Mouse (Mus musculus): Measurements from ENCODE around the gene Pxn. TPM values are rescaled to one million over a fixed set of nuclear protein-coding genes. Genes with fewer than 3 reads are reported as not detected.
A peak's percentile ranks its signal among the peaks of the same experiment; 100 is the strongest.

The Pxn gene
- polyA plus RNA-seq (2014; fragmentation: Nextera tagmentation; extraction: Ambion mirVana) = 7.3 and 7.7 TPM in 2 replicates

DNA sequence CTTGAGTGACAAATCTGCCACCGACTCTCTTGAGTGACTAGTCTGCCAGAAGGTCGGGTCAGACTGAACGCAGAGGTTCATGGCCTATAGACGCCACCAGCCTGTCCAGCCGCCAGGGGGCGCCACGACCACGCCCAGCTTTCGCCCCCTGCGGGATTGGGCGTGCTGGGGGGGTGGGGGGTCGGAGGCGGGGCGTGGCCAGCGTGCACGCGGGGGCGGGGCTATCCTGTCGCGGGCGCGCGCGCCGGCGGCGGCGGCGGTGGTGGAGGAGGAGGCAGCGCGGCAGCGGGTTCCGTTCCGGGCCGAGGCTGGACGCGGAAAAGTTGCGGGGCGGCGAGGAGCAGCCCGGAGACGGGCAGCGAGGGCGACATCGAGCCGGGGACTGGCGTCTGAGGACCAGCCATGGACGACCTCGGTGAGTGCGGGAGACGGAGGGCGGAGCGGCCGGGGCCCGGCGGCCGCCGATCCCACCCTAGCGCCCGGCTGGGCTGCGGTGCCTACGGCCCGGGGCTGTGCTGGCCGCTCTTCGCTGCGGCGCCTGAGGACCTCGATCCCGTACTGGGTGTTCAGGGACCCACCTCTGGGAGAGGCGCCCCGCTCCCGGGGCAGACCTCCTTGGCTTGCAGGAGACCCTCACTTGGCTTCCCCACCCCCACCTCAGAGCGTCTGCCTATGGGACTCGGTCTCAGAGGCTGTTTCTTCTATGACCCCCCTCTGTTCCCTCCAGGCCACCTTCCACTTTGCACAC lies at the start of gene Pxn:
Gene Pxn (plus strand): TSS at position 223 of the 748 bp plus-strand sequence.
- peaks cover 26% of the 10 kb centered on the region for H3K4me1 ChIP-seq (ENCODE audit: control insufficient read depth, insufficient read depth, low read length)
- under 1% methylated on average over 57 of the region's 74 CpGs for WGBS
- no peaks in the 10 kb centered on the region for H3K27me3 ChIP-seq (ENCODE audit: control insufficient read depth, insufficient read depth, low read length)
- DNase-seq (ENCODE audit: low spot score, missing footprints) (peak; percentile 100), ATAC-seq (ENCODE audit: low FRiP score) (peak; percentile 89)
- peak within 1 kb of the TSS; percentile 87 for H3K4me2 ChIP-seq
- peak within 1 kb of the TSS; percentile 91 for H3K9ac ChIP-seq (ENCODE audit: low read length)
- peak within 1 kb of the TSS; percentile 9; the same call in 1 of the 2 replicates for H3K27ac ChIP-seq (ENCODE audit: low read depth, low read length)
- no peaks in the 10 kb centered on the region for H3K9me3 ChIP-seq (ENCODE audit: control insufficient read depth, low read length)
- no peaks in the 10 kb centered on the region for H3K36me3 ChIP-seq (ENCODE audit: control insufficient read depth, insufficient read depth, low read length)
- H3K4me3 ChIP-seq (ENCODE audit: low read depth, low read length) = peak within 1 kb of the TSS; percentile 82

DNA sequence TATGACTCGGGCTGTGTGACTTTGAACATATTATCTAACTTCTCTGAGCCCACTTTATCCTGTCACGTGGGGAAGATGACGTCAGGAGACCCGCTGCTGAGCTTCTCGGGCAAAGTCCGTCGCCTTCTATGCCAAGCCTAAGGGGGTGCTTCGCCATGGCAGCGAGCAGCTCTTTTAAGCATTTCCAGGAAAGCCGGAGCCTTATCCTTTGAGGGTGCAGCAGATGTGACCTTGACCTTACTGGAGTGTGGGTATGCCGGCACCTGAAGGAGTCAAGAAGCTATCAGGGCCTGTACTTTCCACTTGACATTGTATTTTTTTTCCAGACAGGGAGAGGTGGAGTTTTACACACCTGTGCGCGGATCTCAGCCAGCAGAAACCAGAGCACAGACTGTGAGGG lies 47.6 kb upstream of the Pxn start:
- Histone ChIP-seq H3K9me3 (ENCODE audit: control insufficient read depth, low read length) (no peaks in the 10 kb centered on the region), H3K4me2 (no peak overlapping the region), H3K36me3 (ENCODE audit: control insufficient read depth, insufficient read depth, low read length) (peaks cover 4% of the 10 kb centered on the region; the same call in 1 of the 2 replicates), H3K4me1 (ENCODE audit: control insufficient read depth, insufficient read depth, low read length) (no peaks in the 10 kb centered on the region), H3K4me3 (ENCODE audit: low read depth, low read length) (no peak overlapping the region), H3K27ac (ENCODE audit: low read depth, low read length) (no peak overlapping the region), H3K9ac (ENCODE audit: low read length) (no peak overlapping the region), H3K27me3 (ENCODE audit: control insufficient read depth, insufficient read depth, low read length) (no peaks in the 10 kb centered on the region)
- 68% methylated on average over 13 of the region's 13 CpGs for WGBS
- ATAC-seq (ENCODE audit: low FRiP score) = no peak
- no peak for DNase-seq (ENCODE audit: low spot score, missing footprints)

DNA sequence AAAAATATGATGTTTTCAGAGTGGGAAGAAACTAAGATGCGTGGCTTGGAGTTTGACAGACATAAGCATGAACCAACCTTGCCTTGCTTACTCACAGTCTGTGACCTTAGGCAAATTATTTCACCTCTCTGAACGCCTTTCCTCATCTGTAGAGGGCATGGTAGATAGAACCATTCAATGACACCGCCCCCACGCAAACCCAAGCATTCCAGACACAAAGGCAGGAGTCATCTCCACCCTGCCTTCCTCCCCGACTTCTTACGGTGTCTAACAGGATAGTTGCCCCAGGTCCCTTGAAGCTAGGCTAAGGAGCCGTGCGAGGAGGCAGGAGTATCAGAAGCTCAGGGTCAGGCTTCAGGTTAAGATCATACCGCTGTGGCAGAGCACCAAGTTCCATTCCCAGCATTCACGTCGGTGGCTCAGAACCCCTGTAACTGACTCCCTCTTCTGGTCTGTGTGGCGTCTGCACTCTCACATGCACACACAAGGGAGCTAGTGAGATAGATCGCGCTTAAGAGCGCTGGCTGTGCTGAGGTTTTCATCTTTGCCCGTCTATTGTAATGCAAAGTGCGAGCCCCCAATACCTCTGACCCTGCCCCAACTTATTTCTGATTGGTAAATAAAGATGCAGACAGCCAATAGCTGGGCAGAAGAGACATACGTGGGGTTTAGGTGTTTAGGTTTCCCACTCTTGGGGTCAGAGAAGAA lies 41.9 kb upstream of the Pxn start:
- no peaks in the 10 kb centered on the region for H3K27me3 ChIP-seq (ENCODE audit: control insufficient read depth, insufficient read depth, low read length)
- H3K9me3 ChIP-seq (ENCODE audit: control insufficient read depth, low read length) = no peaks in the 10 kb centered on the region
- no peak for DNase-seq (ENCODE audit: low spot score, missing footprints)
- H3K27ac ChIP-seq (ENCODE audit: low read depth, low read length) = no peak overlapping the region
- H3K9ac ChIP-seq (ENCODE audit: low read length) = no peak overlapping the region
- no peak overlapping the region for H3K4me2 ChIP-seq
- no peaks in the 10 kb centered on the region for H3K36me3 ChIP-seq (ENCODE audit: control insufficient read depth, insufficient read depth, low read length)
- WGBS = 81% methylated on average over 18 of the region's 18 CpGs
- H3K4me1 ChIP-seq (ENCODE audit: control insufficient read depth, insufficient read depth, low read length) = no peaks in the 10 kb centered on the region
- no peak for ATAC-seq (ENCODE audit: low FRiP score)
- no peak overlapping the region for H3K4me3 ChIP-seq (ENCODE audit: low read depth, low read length)

DNA sequence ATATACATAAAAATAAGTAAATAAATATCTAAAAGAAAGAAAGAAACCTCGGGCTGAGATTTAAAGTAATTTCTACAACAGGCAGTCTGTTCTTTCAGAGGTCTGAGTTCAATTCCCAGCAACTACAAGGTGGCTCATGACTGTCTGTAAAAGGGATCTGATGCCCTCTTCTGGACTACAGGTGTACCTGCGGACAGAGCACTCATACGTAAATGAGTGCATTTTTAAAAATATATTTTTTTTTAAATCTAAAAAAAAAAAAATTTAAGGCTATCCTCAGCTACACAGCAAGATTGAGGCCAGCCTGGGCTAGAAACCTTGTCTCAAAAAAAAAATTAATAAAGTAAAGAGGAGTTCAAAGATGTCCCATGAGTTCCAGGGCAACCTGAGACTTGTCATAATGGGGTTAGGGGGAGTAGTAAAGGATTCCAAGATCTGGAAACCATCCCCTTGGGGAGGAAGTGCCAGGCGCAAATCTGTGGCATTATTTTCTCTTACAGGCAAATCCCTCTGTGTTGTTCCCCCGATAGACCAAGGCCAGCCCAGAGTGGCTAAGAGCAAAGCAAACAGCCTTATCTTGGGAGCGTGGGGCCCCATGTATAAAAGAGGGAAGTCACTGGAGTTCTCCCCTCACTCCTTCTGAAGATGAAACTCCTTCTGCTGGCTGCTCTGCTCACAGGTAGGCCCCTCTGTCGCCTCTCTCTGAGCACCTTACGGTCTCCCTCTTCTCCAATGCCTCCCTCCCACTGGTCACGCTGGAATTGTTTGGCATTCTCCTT lies 40.6 kb upstream of the Pxn start, which contains the start of gene Pla2g1b:
Gene Pla2g1b (plus strand): TSS at position 621 of the 779 bp plus-strand sequence.
- WGBS = 48% methylated on average over 9 of the region's 9 CpGs

DNA sequence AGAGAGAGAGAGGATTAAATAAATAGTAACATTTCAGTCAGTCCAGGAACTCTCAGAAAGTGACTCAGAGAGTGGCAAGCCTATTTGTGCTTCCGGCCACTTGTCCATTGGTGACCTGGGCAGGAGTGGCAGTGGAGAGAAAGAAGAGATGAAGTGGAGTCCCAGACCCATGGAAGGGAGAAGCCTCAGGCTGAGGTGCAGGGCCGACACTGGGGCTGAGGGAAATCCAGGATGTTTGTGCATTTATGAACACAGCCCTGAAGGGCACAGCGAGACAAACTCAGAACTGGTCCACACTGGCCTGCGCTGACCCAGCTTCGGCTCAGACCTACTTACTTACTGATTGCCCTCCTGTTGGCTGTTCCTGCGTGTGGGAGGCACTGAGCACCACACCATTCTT lies 36.7 kb upstream of the Pxn start:
- no peak overlapping the region for H3K4me3 ChIP-seq (ENCODE audit: low read depth, low read length)
- H3K27me3 ChIP-seq (ENCODE audit: control insufficient read depth, insufficient read depth, low read length) = no peaks in the 10 kb centered on the region
- H3K9ac ChIP-seq (ENCODE audit: low read length) = no peak overlapping the region
- H3K4me1 ChIP-seq (ENCODE audit: control insufficient read depth, insufficient read depth, low read length) = no peaks in the 10 kb centered on the region
- H3K36me3 ChIP-seq (ENCODE audit: control insufficient read depth, insufficient read depth, low read length) = no peaks in the 10 kb centered on the region
- DNase-seq (ENCODE audit: low spot score, missing footprints) = no peak
- no peaks in the 10 kb centered on the region for H3K9me3 ChIP-seq (ENCODE audit: control insufficient read depth, low read length)
- ATAC-seq (ENCODE audit: low FRiP score) = no peak
- 74% methylated on average over 6 of the region's 6 CpGs for WGBS
- no peak overlapping the region for H3K27ac ChIP-seq (ENCODE audit: low read depth, low read length)
- no peak overlapping the region for H3K4me2 ChIP-seq

More for the DNA sequence above, 40.6 kb upstream of the Pxn start, which contains the start of gene Pla2g1b:
- no peak for ATAC-seq (ENCODE audit: low FRiP score)
- no peak within 1 kb of the TSS for H3K4me2 ChIP-seq
- H3K36me3 ChIP-seq (ENCODE audit: control insufficient read depth, insufficient read depth, low read length) = no peaks in the 10 kb centered on the region
- no peak within 1 kb of the TSS for H3K27ac ChIP-seq (ENCODE audit: low read depth, low read length)
- no peaks in the 10 kb centered on the region for H3K9me3 ChIP-seq (ENCODE audit: control insufficient read depth, low read length)
- H3K9ac ChIP-seq (ENCODE audit: low read length) = no peak within 1 kb of the TSS
- no peaks in the 10 kb centered on the region for H3K27me3 ChIP-seq (ENCODE audit: control insufficient read depth, insufficient read depth, low read length)
- H3K4me3 ChIP-seq (ENCODE audit: low read depth, low read length) = no peak within 1 kb of the TSS
- no peaks in the 10 kb centered on the region for H3K4me1 ChIP-seq (ENCODE audit: control insufficient read depth, insufficient read depth, low read length)
- no peak for DNase-seq (ENCODE audit: low spot score, missing footprints)

DNA sequence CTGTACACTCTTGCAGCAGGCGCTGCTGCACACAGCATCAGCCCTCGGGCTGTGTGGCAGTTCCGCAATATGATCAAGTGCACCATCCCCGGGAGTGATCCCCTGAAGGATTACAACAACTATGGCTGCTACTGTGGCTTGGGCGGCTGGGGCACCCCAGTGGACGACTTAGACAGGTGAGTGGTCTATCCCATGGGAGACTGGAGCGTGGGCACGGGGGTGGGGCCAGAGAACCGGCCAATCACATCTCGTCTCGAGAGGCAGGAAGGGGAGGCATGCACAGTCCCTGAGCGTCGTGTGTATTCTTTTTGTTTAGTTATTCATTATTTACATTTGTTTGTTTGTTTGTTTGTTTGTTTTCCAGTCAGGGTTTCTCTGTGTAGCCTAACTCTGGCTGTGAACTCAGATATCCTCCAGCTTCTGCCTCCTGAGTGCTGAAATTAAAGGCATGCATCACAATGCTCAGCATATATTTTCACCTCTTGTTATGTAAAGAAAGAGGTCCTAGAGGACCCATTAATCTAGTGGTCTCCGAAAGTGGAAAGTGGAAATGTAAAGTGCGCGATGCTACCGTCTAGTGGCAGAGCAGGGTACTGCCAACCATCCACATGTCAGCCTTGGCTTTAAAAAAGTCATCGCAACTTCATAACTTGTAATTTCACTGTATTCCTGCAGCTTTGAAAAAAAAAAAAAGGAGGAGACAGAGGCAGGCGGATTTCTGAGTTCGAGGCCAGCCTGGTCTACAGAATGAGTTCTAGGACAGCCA lies 35.5 kb upstream of the Pxn start:
- H3K27ac ChIP-seq (ENCODE audit: low read depth, low read length) = no peak overlapping the region
- no peak overlapping the region for H3K4me3 ChIP-seq (ENCODE audit: low read depth, low read length)
- no peak overlapping the region for H3K4me2 ChIP-seq
- H3K27me3 ChIP-seq (ENCODE audit: control insufficient read depth, insufficient read depth, low read length) = no peaks in the 10 kb centered on the region
- peaks cover 5% of the 10 kb centered on the region for H3K4me1 ChIP-seq (ENCODE audit: control insufficient read depth, insufficient read depth, low read length)
- H3K9ac ChIP-seq (ENCODE audit: low read length) = no peak overlapping the region
- no peaks in the 10 kb centered on the region for H3K36me3 ChIP-seq (ENCODE audit: control insufficient read depth, insufficient read depth, low read length)
- ATAC-seq (ENCODE audit: low FRiP score) = no peak
- 34% methylated on average over 20 of the region's 20 CpGs for WGBS
- no peaks in the 10 kb centered on the region for H3K9me3 ChIP-seq (ENCODE audit: control insufficient read depth, low read length)
- DNase-seq (ENCODE audit: low spot score, missing footprints) = peak; percentile 96

DNA sequence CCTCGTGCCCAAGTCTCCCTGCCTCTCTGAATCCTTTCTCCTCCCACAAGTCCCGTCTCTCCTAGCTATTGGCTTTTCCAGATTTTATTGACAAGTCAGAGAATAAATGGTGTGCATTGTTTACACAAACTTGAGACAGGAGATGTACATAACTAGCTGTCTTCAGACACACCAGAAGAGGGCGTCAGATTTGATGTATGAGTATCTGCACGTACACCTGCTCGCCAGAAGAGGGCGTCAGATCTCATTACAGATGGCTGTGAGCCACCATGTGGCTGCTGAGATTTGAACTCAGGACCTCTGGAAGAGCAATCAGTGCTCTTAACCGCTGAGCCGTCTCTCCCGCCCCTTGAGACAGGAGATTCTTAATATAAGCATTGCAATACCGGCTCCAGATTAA lies 33.3 kb upstream of the Pxn start:
- Histone ChIP-seq H3K9ac (ENCODE audit: low read length) (no peak overlapping the region), H3K4me1 (ENCODE audit: control insufficient read depth, insufficient read depth, low read length) (peaks cover 5% of the 10 kb centered on the region), H3K9me3 (ENCODE audit: control insufficient read depth, low read length) (no peaks in the 10 kb centered on the region), H3K27me3 (ENCODE audit: control insufficient read depth, insufficient read depth, low read length) (no peaks in the 10 kb centered on the region), H3K4me2 (no peak overlapping the region), H3K4me3 (ENCODE audit: low read depth, low read length) (no peak overlapping the region), H3K36me3 (ENCODE audit: control insufficient read depth, insufficient read depth, low read length) (no peaks in the 10 kb centered on the region), H3K27ac (ENCODE audit: low read depth, low read length) (no peak overlapping the region)
- DNase-seq (ENCODE audit: low spot score, missing footprints) (no peak), ATAC-seq (ENCODE audit: low FRiP score) (no peak)
- 78% methylated on average over 10 of the region's 10 CpGs for WGBS

DNA sequence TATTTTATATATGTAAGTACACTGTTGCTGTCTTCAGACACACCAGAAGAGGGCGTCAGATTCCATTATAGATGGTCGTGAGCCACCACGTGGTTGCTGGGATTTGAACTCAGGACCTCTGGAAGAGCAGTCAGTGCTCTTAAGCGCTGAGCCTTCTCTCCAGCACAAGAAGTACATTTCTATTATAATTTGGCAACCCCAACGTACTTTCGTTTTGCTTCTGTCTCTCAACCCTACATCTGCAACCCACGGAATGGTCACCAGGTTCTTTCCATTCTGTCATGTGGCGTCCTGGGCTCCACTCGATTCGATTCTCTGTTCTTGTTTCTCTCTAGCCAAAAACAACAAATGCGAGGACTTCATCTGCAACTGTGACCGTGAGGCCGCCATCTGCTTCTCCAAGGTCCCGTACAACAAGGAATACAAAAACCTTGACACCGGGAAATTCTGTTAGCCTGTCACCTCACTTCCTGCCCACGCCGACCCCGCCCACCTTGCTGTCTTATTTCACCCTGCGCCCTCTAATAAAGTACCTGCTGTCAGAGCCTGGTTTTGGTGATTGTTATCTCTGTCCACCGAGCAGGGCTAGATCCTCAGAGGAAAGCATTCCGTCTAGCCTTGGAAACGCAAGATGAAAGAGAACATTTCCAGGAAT lies 32.2 kb upstream of the Pxn start:
- DNase-seq (ENCODE audit: low spot score, missing footprints) (no peak), ATAC-seq (ENCODE audit: low FRiP score) (no peak)
- H3K4me2 ChIP-seq = no peak overlapping the region
- H3K9ac ChIP-seq (ENCODE audit: low read length) = no peak overlapping the region
- no peak overlapping the region for H3K4me3 ChIP-seq (ENCODE audit: low read depth, low read length)
- H3K27ac ChIP-seq (ENCODE audit: low read depth, low read length) = no peak overlapping the region
- 79% methylated on average over 22 of the region's 22 CpGs for WGBS
- H3K4me1 ChIP-seq (ENCODE audit: control insufficient read depth, insufficient read depth, low read length) = peaks cover 5% of the 10 kb centered on the region
- no peaks in the 10 kb centered on the region; the same call in 1 of the 2 replicates for H3K27me3 ChIP-seq (ENCODE audit: control insufficient read depth, insufficient read depth, low read length)
- H3K36me3 ChIP-seq (ENCODE audit: control insufficient read depth, insufficient read depth, low read length) = no peaks in the 10 kb centered on the region
- H3K9me3 ChIP-seq (ENCODE audit: control insufficient read depth, low read length) = no peaks in the 10 kb centered on the region
